Mouse (Mus musculus) intestine, postnatal 0 days (tissue): Measurements from ENCODE around the gene Ap4b1. TPM values are rescaled to one million over a fixed set of nuclear protein-coding genes. Genes with fewer than 3 reads are reported as not detected.
A peak's percentile ranks its signal among the peaks of the same experiment; 100 is the strongest.

Source experiments
- ATAC-seq: fragments of 200-750 bp; cut with Nextera tagmentation; 2 replicates; pipeline ENCODE4 v1.8.0; 2017; ENCODE audit warnings: mild to moderate bottlenecking, moderate TSS enrichment, moderate library complexity
- H3K27ac ChIP-seq: fragments of 300-500 bp; sonication (generic); 2 replicates; pipeline ENCODE4 v1.5.1; 2014; ENCODE audit warnings: mild to moderate bottlenecking, low read depth, low read length, moderate library complexity
- H3K27me3 ChIP-seq: fragments of 300-500 bp; sonication (generic); replicated peaks from 2 replicates; pipeline ENCODE4 v1.6.1; 2014; ENCODE audit warnings: low read length, mixed read lengths; ENCODE audit not compliant: control insufficient read depth, insufficient read depth
- H3K36me3 ChIP-seq: fragments of 300-500 bp; sonication (generic); 2 replicates; pipeline ENCODE4 v1.6.1; 2014; ENCODE audit warnings: mild to moderate bottlenecking, moderate library complexity; ENCODE audit not compliant: control insufficient read depth, insufficient read depth
- H3K4me1 ChIP-seq: fragments of 300-500 bp; sonication (generic); replicated peaks from 2 replicates; pipeline ENCODE4 v1.6.1; 2014; ENCODE audit warnings: antibody characterized with exemption, low read length, mixed read lengths; ENCODE audit not compliant: control insufficient read depth, insufficient read depth
- H3K4me2 ChIP-seq: fragments of 300-500 bp; sonication (generic); replicated peaks from 2 replicates; pipeline ENCODE4 v1.6.1; 2014; ENCODE audit warnings: low read depth, mild to moderate bottlenecking, moderate library complexity
- H3K4me3 ChIP-seq: fragments of 300-500 bp; sonication (generic); 2 replicates; pipeline ENCODE4 v1.5.1; 2014; ENCODE audit warnings: low read depth, low read length
- H3K9ac ChIP-seq: fragments of 300-500 bp; sonication (generic); 2 replicates; pipeline ENCODE4 v1.6.1; 2014; ENCODE audit warnings: mild to moderate bottlenecking, low read depth, low read length
- H3K9me3 ChIP-seq: fragments of 300-500 bp; sonication (generic); 2 replicates; pipeline ENCODE4 v1.6.1; 2016; ENCODE audit warnings: mixed run types; ENCODE audit not compliant: control insufficient read depth
- CTCF ChIP-seq: sonication (generic); IDR thresholded peaks from 2 replicates; pipeline ENCODE4 v1.5.1; 2016; ENCODE audit warnings: low read depth, mild to moderate bottlenecking, control low read depth, antibody characterized with exemption, moderate library complexity
- WGBS: fragments of 180-500 bp; shearing (Covaris S2); extraction: QIAGEN DNeasy Blood & Tissue Kit; methylation state at CpG from one replicate; pipeline ENCODE4 v1.1.7; 2014; 5-methylcytosine and 5-hydroxymethylcytosine counted together
- polyA plus RNA-seq: library from polyadenylated mRNA; unstranded; fragments of >200 nt; fragmentation: Nextera tagmentation; extraction: Ambion mirVana; gene quantifications from 2 replicates; pipeline ENCODE4 v1.2.1, GENCODE M21; 2015

Ap4b1 gene
- polyA plus RNA-seq, 1 experiment from 2014 or later: 12.6 TPM

DNA sequence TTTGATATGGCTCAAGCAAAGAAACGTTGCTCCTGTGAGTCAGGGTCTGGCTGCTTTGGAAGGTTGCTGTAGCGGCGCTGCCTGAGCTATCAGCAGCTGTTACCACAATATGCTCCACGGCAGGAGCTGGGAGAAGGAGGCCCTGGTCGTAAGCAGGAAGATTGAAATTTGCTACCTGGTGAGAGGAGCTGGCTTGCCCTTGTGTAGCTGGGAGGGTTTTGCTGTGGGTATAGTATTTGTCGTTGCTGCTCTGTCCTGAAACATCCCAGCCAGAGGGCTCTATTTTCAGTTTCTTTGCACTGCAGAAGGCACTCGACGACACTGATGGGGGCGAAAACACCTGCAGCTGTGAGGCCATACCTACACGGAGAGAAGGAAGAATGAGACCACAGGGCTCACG is 31.4 kb upstream of the Ap4b1 start:
- no peak for ATAC-seq
- no peaks in the 10 kb centered on the region for H3K4me1 ChIP-seq
- H3K27ac ChIP-seq: no peak overlapping the region
- no peak overlapping the region for H3K9ac ChIP-seq
- H3K36me3 ChIP-seq: peaks cover 29% of the 10 kb centered on the region
- H3K4me2 ChIP-seq: no peak overlapping the region
- WGBS: 83% methylated on average over 11 of the region's 11 CpGs
- no peak for TF ChIP-seq CTCF
- no peak overlapping the region for H3K4me3 ChIP-seq
- H3K27me3 ChIP-seq: no peaks in the 10 kb centered on the region
- no peaks in the 10 kb centered on the region for H3K9me3 ChIP-seq

DNA sequence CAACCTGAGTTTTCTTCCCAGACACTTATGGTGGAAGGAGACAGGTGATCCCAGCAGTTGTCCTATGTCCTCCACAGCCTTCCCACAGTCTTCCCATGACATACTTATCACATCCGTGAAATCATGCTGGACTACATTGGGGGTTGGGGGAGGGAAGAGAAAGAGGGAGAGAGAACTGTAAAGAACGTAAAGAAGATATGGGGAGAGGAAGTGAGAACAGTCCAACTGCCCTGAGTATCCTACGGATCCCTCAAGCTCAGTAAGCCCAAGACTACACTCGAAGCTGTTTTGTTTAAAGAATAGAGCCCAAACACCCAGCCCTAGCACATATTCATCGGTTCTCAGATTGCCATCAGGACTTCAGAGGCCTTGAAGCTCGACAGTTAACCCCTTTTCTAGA is 30.7 kb upstream of the Ap4b1 start:
- Histone ChIP-seq H3K27me3 (no peaks in the 10 kb centered on the region), H3K4me3 (no peak overlapping the region), H3K36me3 (peaks cover 25% of the 10 kb centered on the region), H3K4me2 (no peak overlapping the region), H3K9me3 (no peaks in the 10 kb centered on the region), H3K9ac (no peak overlapping the region), H3K4me1 (no peaks in the 10 kb centered on the region), H3K27ac (no peak overlapping the region)
- ATAC-seq: no peak
- no peak for TF ChIP-seq CTCF
- WGBS: 76% methylated on average over 6 of the region's 6 CpGs

DNA sequence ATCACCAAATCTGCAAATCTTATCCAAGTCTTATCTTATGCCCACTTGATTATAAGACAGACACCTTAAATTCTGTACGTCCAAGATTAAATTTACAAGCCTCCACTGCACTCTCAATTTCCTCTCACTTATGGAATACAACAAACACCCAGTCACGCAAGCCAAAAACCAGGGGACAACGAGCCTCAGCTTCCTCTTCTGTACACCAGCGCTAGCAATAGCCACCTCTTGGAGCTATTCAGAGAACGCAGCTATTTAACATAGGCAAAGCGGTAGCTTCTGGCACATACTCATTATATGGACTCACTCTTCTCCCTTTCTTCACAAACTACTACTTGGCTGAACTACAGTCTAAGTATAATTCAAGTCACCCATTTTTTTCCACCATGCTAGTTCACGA is 30.1 kb upstream of the Ap4b1 start:
- TF ChIP-seq CTCF: no peak

GRCm38 (mm10) chr3:103780271-103780670 is 29.0 kb upstream of the Ap4b1 start:
- H3K4me3 ChIP-seq: no peak overlapping the region
- H3K9me3 ChIP-seq: no peaks in the 10 kb centered on the region
- no peak overlapping the region for H3K9ac ChIP-seq
- no peaks in the 10 kb centered on the region for H3K4me1 ChIP-seq
- no peak for ATAC-seq
- H3K4me2 ChIP-seq: no peak overlapping the region
- H3K27me3 ChIP-seq: no peaks in the 10 kb centered on the region
- no peak overlapping the region for H3K27ac ChIP-seq
- WGBS: 91% methylated on average over 3 of the region's 3 CpGs
- H3K36me3 ChIP-seq: peaks cover 20% of the 10 kb centered on the region
- no peak for TF ChIP-seq CTCF

More for the DNA sequence above, 30.1 kb upstream of the Ap4b1 start:
- WGBS: 83% methylated on average over 7 of the region's 7 CpGs
- Histone ChIP-seq H3K4me2 (no peak overlapping the region), H3K36me3 (peaks cover 20% of the 10 kb centered on the region), H3K9ac (no peak overlapping the region), H3K4me3 (no peak overlapping the region), H3K9me3 (no peaks in the 10 kb centered on the region), H3K27ac (no peak overlapping the region), H3K27me3 (no peaks in the 10 kb centered on the region), H3K4me1 (no peaks in the 10 kb centered on the region)
- ATAC-seq: no peak

GRCm38 (mm10) chr3:103780777-103781176 is 28.5 kb upstream of the Ap4b1 start:
- Histone ChIP-seq H3K9me3 (no peaks in the 10 kb centered on the region), H3K27ac (no peak overlapping the region), H3K27me3 (no peaks in the 10 kb centered on the region), H3K4me3 (no peak overlapping the region), H3K4me2 (no peak overlapping the region), H3K4me1 (no peaks in the 10 kb centered on the region), H3K9ac (no peak overlapping the region), H3K36me3 (peaks cover 15% of the 10 kb centered on the region)
- TF ChIP-seq CTCF: no peak
- WGBS: 74% methylated on average over 5 of the region's 5 CpGs
- ATAC-seq: no peak

- Histone ChIP-seq H3K4me1 (no peaks in the 10 kb centered on the region), H3K4me2 (no peak overlapping the region), H3K27me3 (no peaks in the 10 kb centered on the region), H3K36me3 (0 out of 2 replicates have a peak, but pooled peaks cover 2% of the 10 kb centered on the region), H3K27ac (no peak overlapping the region), H3K9ac (no peak overlapping the region), H3K4me3 (no peak overlapping the region), H3K9me3 (no peaks in the 10 kb centered on the region)
- no peak for TF ChIP-seq CTCF
- WGBS: 56% methylated on average over 4 of the region's 4 CpGs
- ATAC-seq: peak; percentile 61; the same call in 1 of the 2 replicates
Measured at GRCm38 (mm10) chr3:103782844-103783609, 26.3 kb upstream of the Ap4b1 start.
